Mouse (Mus musculus): ENCODE results near the gene 1700001K19Rik. TPM values are rescaled to one million over a fixed set of nuclear protein-coding genes. Genes with fewer than 3 reads are reported as not detected.
A peak's percentile ranks its signal among the peaks of the same experiment; 100 is the strongest.
"Not testable (repeated sequence)": the region's sequence is repeated elsewhere in the genome, so short reads cannot be mapped to it uniquely, and the experiment has no call there.

The 1700001K19Rik gene
- total RNA-seq (2021), result not detected
- long read RNA-seq, experiment 1, result 0 reads
- long read RNA-seq, experiment 2, result 0 reads

GRCm38 (mm10) chr12:110682561-110683299 is at the start of gene 1700001K19Rik:
TSS of gene 1700001K19Rik (minus strand) at chr12:110682619.
- TF ChIP-seq CTCF (IDR thresholded peaks at IDR 0.05), result no peak
- intact Hi-C loops (cut with DNase I), result no loop called here
- H3K27ac ChIP-seq, result peak within 1 kb of the TSS; percentile 48; the same call in 1 of the 2 replicates
- DNase-seq, result no peak
- H3K4me3 ChIP-seq, result no peak within 1 kb of the TSS

- no peak for TF ChIP-seq CTCF (IDR thresholded peaks at IDR 0.05)
- intact Hi-C loops (cut with DNase I), result no loop called here
- Histone ChIP-seq H3K4me3 (no peak overlapping the region), H3K27ac (no peak overlapping the region)
- no peak for DNase-seq
These were observed 44.0 kb upstream of the 1700001K19Rik start for GRCm38 (mm10) chr12:110726428-110726827.

- Histone ChIP-seq H3K27ac (no peak overlapping the region), H3K4me3 (no peak overlapping the region)
- no peak for TF ChIP-seq CTCF (IDR thresholded peaks at IDR 0.05)
- intact Hi-C loops (cut with DNase I), result no loop called here
- no peak for DNase-seq
These were observed 43.1 kb upstream of the 1700001K19Rik start for GRCm38 (mm10) chr12:110725489-110725888.

GRCm38 (mm10) chr12:110725051-110725450 is 42.6 kb upstream of the 1700001K19Rik start:
- Histone ChIP-seq H3K27ac (no peak overlapping the region), H3K4me3 (no peak overlapping the region)
- intact Hi-C loops (cut with DNase I), result no loop called here
- TF ChIP-seq CTCF (IDR thresholded peaks at IDR 0.05), result no peak
- no peak for DNase-seq

- intact Hi-C loops (cut with DNase I), result no loop called here
- Histone ChIP-seq H3K27ac (no peak overlapping the region), H3K4me3 (no peak overlapping the region)
- no peak for TF ChIP-seq CTCF (IDR thresholded peaks at IDR 0.05)
- no peak for DNase-seq
These were observed 33.6 kb upstream of the 1700001K19Rik start for GRCm38 (mm10) chr12:110716004-110716403.

GRCm38 (mm10) chr12:110714215-110714614 is 31.8 kb upstream of the 1700001K19Rik start:
- intact Hi-C loops (cut with DNase I), result no loop called here
- no peak overlapping the region for H3K4me3 ChIP-seq
- no peak for DNase-seq
- no peak for TF ChIP-seq CTCF (IDR thresholded peaks at IDR 0.05)
- H3K27ac ChIP-seq, result no peak overlapping the region

- peak; percentile 24; the same call in 1 of the 2 replicates for TF ChIP-seq CTCF (IDR thresholded peaks at IDR 0.05)
- intact Hi-C loops (cut with DNase I), result no loop called here
- Histone ChIP-seq H3K27ac (no peak overlapping the region), H3K4me3 (no peak overlapping the region)
- DNase-seq, result no peak
These were observed 31.4 kb upstream of the 1700001K19Rik start for GRCm38 (mm10) chr12:110713784-110714183.

- DNase-seq, result no peak
- Histone ChIP-seq H3K4me3 (no peak overlapping the region), H3K27ac (no peak overlapping the region)
- TF ChIP-seq CTCF (IDR thresholded peaks at IDR 0.05), result no peak
- intact Hi-C loops (cut with DNase I), result no loop called here
These were observed 28.9 kb upstream of the 1700001K19Rik start for GRCm38 (mm10) chr12:110711270-110711669.

- Histone ChIP-seq H3K27ac (peak overlapping the region; percentile 86), H3K4me3 (peak overlapping the region; percentile 70; the same call in 1 of the 2 replicates)
- no peak for DNase-seq
- TF ChIP-seq CTCF (IDR thresholded peaks at IDR 0.05), result no peak
- intact Hi-C loops (cut with DNase I), result loop anchor here (2.0 kb wide), 1 partner anchor 31 kb away; no protein-coding TSS in a partner anchor
These were observed 25.0 kb upstream of the 1700001K19Rik start for GRCm38 (mm10) chr12:110707451-110707850.

- DNase-seq, result peak; percentile 82
- peak; percentile 28; the same call in 1 of the 2 replicates for TF ChIP-seq CTCF (IDR thresholded peaks at IDR 0.05)
- intact Hi-C loops (cut with DNase I), result loop anchor here (2.0 kb wide), 1 partner anchor 32 kb away; no protein-coding TSS in a partner anchor
- peak overlapping the region; percentile 70 for H3K4me3 ChIP-seq
- H3K27ac ChIP-seq, result peak overlapping the region; percentile 86
These were observed 24.2 kb upstream of the 1700001K19Rik start for GRCm38 (mm10) chr12:110706337-110707231.

- H3K27ac ChIP-seq; DNase-seq; intact Hi-C loops (cut with DNase I); H3K4me3 ChIP-seq: not testable (repeated sequence)
These were observed 23.0 kb upstream of the 1700001K19Rik start for GRCm38 (mm10) chr12:110705419-110705818.

- no peak overlapping the region for H3K27ac ChIP-seq
- TF ChIP-seq CTCF (IDR thresholded peaks at IDR 0.05), result no peak
- no peak overlapping the region for H3K4me3 ChIP-seq
- DNase-seq, result no peak
- intact Hi-C loops (cut with DNase I), result loop anchor here (2.0 to 5.0 kb wide), 3 partner anchors 139 to 285 kb away; no protein-coding TSS in a partner anchor
These were observed 21.3 kb upstream of the 1700001K19Rik start for GRCm38 (mm10) chr12:110703682-110704081.
